Mouse (Mus musculus) layer of hippocampus, adult 18-20 months (tissue): Measurements from ENCODE around the gene Psen2. TPM values are rescaled to one million over a fixed set of nuclear protein-coding genes. Genes with fewer than 3 reads are reported as not detected.

Source experiments
- DNase-seq, 2 experiments: peaks; one replicate each; pipeline ENCODE4 v3.0.0; 2022; ENCODE audit warnings: low spot score in 2 of 2
- total RNA-seq, 2 experiments: library from RNA; stranded (reverse); gene quantifications; 2 replicates each; pipeline ENCODE4 v1.2.3; 2021

Gene Psen2
- total RNA-seq, 2 experiments from 2014 or later, result 17.4 to 17.9 TPM

DNA sequence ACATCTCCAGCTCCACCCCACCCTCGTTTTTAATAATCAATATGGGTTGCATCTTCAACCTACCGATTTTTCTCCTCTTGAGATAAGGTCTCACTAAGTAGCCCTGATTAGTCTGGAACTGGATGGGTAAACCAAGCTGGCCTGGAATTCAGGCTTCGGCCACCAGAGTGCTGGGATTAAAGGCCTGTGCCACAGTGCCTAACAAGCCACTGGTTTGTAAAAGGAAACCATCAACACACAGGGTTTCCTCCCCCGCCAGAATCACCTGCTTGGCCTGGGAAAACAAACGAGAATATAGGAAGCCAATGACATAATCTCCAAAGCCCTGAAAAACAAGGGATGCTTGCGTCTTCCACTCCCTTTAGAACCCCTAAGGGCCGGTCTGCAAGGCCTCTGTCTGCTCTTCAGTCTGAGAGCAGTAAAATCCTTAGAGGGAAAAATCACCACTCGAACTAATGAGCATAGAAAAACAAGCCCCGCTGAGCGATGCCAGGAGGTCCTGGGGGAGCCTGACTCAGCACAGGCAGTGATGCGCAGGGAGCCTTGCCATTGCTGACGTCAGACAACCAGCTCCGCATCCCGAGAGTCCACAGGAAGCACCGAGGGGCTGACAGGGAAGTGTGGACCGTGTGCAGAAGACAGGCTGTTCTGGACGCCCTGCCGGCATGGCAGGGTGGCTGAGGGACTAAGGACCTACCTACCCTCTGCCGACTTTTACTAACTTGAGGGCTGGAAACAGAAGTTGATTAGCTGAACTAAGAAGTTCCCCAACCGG lies 13.4 kb downstream of the Psen2 start:
- DNase-seq, result peak; percentile 58 to 67

DNA sequence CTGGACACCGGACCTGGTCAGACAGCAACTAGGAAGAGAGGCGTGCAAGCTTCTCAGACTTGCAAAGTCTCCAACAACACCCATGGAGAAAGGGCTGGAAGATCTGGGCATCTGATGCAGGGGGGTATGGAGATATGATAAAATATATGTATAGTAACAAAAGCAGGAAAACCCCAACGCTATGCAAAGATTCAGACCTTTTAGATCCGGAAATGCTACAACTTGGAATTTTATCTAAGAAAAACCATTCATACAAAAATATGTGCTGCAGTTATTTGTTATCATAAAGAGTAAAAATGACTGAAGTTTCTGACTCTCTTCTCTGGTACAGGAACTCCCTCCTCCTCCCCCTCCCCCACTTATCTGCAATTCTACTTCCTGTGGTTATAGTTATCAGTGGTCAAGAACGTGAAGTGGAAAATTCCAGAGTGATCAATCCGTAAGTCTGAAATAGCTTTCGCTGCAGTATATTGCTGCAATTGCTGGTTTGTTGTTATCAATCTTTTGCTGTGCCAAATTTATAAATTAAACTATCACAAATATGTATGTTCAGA lies 14.6 kb downstream of the Psen2 start:
- DNase-seq, result no peak

- no peak for DNase-seq
Measured at GRCm38 (mm10) chr1:180247901-180248300, 15.3 kb downstream of the Psen2 start.

GRCm38 (mm10) chr1:180245741-180246507 lies 17.3 kb downstream of the Psen2 start:
- no peak for DNase-seq

DNA sequence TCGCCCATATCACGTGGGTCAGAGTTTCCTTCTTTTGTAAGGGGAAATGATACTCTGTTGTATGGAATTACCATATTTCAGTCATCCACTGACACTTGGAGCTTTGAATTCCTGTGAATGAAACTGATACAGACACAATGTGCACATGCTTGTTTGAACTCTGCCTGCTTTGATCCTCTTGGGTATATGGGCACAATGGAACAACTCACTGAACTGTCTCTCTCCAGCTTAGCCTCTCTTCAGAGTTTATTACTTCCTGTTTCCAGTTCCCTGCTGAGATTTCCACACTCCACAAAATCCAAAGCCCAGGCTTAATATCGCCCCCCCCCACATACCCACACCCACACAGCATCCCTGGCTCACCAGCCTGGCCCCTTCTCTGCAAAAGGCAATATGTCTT lies 31.5 kb downstream of the Psen2 start:
- no peak for DNase-seq

DNA sequence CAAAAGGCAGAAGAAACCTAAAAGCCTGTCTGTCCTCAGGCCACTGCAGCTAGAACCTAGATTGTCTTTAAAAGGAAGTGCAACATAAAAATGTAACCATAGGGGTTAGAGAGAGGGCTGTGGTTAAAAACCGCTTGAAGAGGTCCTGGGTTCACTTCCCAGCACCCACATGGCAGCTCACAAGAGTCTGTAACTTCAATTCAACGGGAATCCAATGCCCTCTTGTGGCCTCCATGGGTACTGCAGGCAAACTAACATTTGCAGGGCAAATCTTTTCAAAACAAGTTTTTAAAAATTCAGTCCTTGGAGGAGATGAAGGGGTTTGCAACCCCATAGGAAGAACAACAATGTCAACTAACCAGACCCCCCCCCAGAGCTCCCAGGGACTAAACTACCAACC lies 32.7 kb downstream of the Psen2 start:
- DNase-seq, result no peak

GRCm38 (mm10) chr1:180229906-180230305 lies 33.3 kb downstream of the Psen2 start:
- no peak for DNase-seq

DNA sequence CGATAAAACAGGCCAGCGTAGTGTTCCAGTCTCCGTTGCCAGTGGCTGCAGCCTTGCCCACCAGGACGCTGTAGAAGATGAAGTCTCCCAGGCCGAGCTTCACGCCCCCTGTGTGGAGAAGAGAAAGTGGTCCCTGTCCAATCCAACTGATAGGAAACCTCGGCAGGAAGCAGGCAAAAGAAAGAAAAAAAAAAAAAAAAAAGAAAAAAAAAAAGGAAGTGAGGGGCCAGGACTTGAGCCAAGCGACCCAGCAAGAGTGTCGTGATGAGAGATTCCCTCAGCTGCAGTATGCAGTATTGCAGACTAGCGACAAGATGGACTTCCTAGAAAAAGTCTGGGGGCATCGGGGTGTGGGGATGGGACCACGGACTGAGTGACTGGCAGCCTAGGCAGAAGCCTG lies 34.4 kb downstream of the Psen2 start:
- DNase-seq, result no peak

GRCm38 (mm10) chr1:180226766-180227165 lies 36.5 kb downstream of the Psen2 start:
- no peak for DNase-seq

DNA sequence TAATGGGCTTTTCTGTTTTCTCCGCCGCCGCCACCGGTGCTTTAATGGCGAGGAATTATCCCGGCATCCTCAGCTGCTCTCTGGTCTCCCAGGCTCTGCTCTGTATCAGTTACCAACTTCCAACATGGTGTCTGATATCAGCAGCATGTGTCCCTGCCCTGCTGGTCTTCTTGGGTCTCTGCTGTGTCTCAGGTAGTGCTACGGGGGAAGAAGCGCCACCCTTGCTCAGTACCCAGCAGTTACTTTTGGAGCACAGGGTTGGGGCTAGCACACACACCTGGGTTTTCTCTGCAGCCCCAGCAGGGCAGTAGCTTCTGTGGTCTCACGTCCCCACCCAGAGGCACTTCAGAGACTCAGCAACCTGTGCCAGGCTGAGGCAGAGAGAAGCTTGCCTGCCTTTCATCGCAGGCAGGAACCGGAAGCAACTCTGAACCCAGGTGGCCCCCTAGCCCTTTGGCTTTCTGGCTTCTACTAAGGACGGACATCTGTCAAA lies 37.0 kb downstream of the Psen2 start:
- no peak for DNase-seq

GRCm38 (mm10) chr1:180225500-180226220 lies 37.6 kb downstream of the Psen2 start:
- no peak for DNase-seq

GRCm38 (mm10) chr1:180222007-180222406 lies 41.2 kb downstream of the Psen2 start:
- DNase-seq, result no peak

DNA sequence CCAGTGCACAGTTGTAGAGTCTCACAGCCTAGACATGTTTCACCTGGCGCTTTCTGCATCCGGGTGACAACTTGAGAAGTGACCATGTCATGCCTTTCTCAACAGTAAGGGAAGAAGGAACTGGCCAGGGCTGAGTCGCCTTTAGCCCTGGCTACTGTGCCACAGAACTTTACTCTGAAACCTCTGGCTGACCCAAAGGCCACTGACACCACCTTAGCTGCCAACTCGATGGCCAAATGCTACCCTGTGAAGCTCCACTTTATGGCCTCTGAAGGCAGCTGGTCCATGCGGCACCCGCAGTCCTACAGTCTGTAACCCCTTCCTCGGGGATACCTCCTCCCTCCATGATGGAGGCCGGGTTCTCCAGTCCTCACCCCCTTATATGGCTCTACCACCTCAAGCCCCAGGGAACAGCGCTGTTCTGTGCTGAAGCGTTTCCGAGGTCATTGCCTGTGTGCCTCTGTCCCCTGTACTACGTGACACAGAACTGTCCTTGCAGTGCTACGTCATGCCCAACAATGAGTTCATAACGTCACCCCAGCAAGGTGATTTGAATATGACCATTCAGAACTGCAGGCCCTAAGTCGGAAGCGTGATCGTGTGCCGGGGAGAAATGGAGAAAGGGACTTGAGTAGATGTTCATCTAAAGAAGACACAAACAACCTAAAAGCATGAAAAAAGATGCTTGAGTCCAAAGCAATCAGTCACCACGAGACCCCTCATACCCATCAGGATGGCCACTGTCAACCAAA lies 42.3 kb downstream of the Psen2 start:
- no peak for DNase-seq

DNA sequence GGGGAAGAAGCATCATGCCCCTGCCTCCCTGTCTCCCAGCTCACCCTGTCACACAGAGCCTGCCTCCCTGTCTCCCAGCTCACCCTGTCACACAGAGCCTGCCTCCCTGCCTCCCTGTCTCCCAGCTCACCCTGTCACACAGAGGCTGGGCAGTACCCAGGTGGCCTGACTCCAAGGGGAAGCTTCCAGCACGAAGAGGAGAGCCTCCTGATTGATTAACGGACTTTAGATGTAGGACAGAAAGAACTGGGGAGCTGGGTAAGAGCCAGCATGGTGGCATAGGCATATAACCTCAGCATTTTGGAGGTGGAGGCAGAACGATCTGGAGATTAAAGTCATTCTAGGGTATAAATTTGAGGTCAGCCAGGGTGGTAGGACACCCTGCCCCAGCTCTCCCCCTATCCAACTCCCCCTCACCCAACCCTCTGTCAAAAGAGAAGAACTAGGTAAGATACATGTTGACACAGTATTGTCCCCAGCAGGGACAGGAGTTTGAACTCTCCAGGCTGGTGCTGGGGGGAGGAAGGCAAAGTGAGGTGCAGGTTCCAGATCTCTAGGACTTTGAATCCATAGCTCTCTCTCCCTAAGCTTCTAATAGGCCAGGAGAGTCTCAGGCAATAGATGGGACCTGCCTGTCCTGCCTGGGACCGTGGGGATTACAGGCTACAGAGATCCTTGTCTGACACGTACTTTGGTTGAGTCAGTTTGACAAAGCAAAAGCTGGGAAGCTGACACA lies 46.5 kb downstream of the Psen2 start:
- DNase-seq, result no peak

DNA sequence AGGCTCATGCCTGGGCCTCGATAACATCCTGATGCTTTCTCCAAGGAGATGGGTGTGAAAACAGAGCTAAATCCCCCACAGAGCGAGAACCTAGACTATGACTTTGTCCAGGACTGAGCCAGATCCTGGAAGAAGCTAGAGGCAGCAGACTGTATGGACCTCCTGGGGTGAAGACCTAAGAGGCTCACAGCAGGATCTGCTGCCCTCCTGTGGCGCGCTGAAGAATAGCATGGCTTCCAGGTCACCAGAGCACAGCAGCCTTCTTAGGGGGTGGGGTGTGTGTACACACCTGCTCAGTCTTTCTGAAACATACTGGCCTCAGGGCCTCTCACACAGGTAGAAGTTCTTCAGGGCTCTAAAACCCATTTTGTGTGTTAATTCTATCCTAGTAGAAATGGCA lies 48.2 kb downstream of the Psen2 start:
- DNase-seq, result peak; percentile 57 to 70

DNA sequence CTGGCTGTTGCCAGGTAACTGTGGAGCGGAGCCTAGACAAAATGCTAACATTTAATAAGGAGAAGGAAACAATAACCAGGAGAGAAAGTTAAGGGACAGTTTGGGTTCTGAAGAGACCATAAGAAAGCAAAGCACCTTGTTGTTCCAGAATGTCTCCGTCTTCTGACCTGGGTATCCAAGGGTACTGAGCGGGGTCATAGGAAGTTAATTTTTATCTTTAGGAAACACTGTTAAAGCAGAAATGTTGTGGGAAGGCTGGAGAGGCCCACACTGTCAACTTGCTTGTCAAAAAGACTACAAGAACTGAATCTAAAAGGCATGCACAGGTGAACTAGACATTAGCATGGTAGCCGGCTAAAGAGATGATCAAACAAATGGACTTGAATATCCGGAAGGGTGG lies 50.3 kb downstream of the Psen2 start:
- no peak for DNase-seq

GRCm38 (mm10) chr1:180210781-180211271 lies 52.4 kb downstream of the Psen2 start:
- DNase-seq, result no peak

- DNase-seq, result no peak
Measured at GRCm38 (mm10) chr1:180210031-180210432, 53.2 kb downstream of the Psen2 start.

DNA sequence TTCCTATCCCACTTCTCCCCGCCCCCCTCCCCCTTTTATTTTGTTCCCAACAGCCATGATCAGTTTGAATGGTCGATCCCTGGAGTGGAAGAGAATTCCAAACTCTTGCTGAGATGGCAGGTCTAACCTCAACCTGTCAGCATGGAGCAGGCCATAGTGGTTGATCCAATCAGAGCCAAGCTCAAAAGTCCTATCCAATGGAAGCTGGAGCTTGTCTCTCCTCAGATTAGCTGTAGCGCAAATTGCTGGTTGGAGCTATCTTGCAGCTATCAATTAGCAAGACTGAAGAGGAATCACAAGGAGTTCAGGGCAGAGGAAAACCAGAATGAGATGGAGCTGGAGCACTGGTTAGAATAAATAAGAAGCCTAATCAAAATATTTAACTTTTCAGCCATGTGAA lies 54.9 kb downstream of the Psen2 start:
- no peak for DNase-seq

DNA sequence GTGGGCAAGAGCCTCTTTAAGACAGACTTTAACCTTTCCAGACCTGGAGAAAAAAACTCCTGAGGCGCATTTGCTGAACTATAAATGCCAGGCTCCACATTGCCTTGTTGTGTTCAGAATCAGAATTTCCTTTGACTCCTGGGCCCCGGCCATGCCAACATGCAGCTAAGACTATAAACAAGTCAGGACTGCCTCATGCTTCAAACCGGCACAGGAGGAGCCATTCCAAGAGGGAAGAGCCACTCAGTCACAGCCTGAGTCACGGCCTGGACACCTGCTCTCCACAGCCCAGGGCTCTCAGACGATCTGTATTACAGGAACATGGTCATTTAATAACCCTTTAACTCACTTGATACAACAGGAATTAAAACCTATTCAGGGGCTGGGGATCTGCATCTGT lies 62.5 kb downstream of the Psen2 start:
- no peak for DNase-seq
